In genomic region chr5:23015587-23016335, GRCm38 (mm10) we compare ENCODE assay signal across 22 mouse cellular contexts.
DNase-seq lines count a peak whose midpoint lies in the region; ATAC-seq and TF ChIP-seq lines count a peak whose summit lies in the region.
"Had no signal": no experiment of that assay in that cellular context is flagged by ENCODE, and none has a peak within 500 bp of the region (broad histone marks: within the 10 kb centered on the region; RNA-seq: fewer than 3 reads in every experiment).

No protein-coding gene starts in this region.

- TF ChIP-seq EP300 in lung, postnatal 0 days (IDR thresholded peaks at IDR 0.05) = peak; percentile 56; the same call in 1 of the 2 replicates

- no peak for ATAC-seq in heart, embryonic 11.5 days (replicated peaks; ENCODE audit: insufficient number of reproducible peaks, low FRiP score, low TSS enrichment)
- ATAC-seq in lung, postnatal 0 days = peak; percentile 56
- no peak for ATAC-seq in midbrain, embryonic 13.5 days
- ATAC-seq: activated CD4-positive, CD25-positive, alpha-beta regulatory T cell, adult 4 months; forebrain, embryonic 14.5 days; hindbrain, postnatal 0 days; intestine, embryonic 16.5 days; liver, embryonic 12.5 days had no signal

- H3K4me2 ChIP-seq in heart, embryonic 11.5 days = no peak overlapping the region
- no peak overlapping the region for H3K4me2 ChIP-seq in lung, postnatal 0 days (replicated peaks; ENCODE audit: low read depth, low read length)
- H3K4me2 ChIP-seq in midbrain, embryonic 13.5 days (replicated peaks) = no peak overlapping the region
- H3K4me2 ChIP-seq: embryonic facial prominence, embryonic 15.5 days; heart, embryonic 15.5 days; limb, embryonic 12.5 days; liver, embryonic 12.5 days had no signal

- 59% methylated on average over 8 of the region's 8 CpGs for WGBS in heart, embryonic 11.5 days (ENCODE audit: insufficient replicate concordance)
- WGBS in lung, postnatal 0 days = 45% methylated on average over 8 of the region's 8 CpGs
- 84% methylated on average over 8 of the region's 8 CpGs for WGBS in midbrain, embryonic 13.5 days

- H3K36me3 ChIP-seq in heart, embryonic 11.5 days (ENCODE audit: control insufficient read depth, insufficient read depth, low read length) = no peaks in the 10 kb centered on the region
- no peaks in the 10 kb centered on the region for H3K36me3 ChIP-seq in lung, postnatal 0 days (ENCODE audit: insufficient read depth, low read length)
- no peaks in the 10 kb centered on the region for H3K36me3 ChIP-seq in midbrain, embryonic 13.5 days
- H3K36me3 ChIP-seq: embryonic facial prominence, embryonic 15.5 days; heart, embryonic 15.5 days; limb, embryonic 12.5 days; liver, embryonic 12.5 days had no signal

- no peaks in the 10 kb centered on the region for H3K9me3 ChIP-seq in heart, embryonic 11.5 days (replicated peaks; ENCODE audit: control insufficient read depth, low read length)
- H3K9me3 ChIP-seq in lung, postnatal 0 days (ENCODE audit: low read length) = no peaks in the 10 kb centered on the region
- H3K9me3 ChIP-seq in midbrain, embryonic 13.5 days = no peaks in the 10 kb centered on the region
- H3K9me3 ChIP-seq: embryonic facial prominence, embryonic 15.5 days; heart, embryonic 15.5 days; limb, embryonic 12.5 days; liver, embryonic 12.5 days had no signal

- TF ChIP-seq CTCF in lung, postnatal 0 days (IDR thresholded peaks at IDR 0.05) = no peak

- no peaks in the 10 kb centered on the region for H3K4me1 ChIP-seq in heart, embryonic 11.5 days (ENCODE audit: control insufficient read depth, insufficient read depth, low read length)
- no peaks in the 10 kb centered on the region for H3K4me1 ChIP-seq in lung, postnatal 0 days (ENCODE audit: insufficient read depth, low read depth, low read length)
- no peaks in the 10 kb centered on the region for H3K4me1 ChIP-seq in midbrain, embryonic 13.5 days (replicated peaks)
- H3K4me1 ChIP-seq: embryonic facial prominence, embryonic 15.5 days; limb, embryonic 12.5 days; liver, embryonic 12.5 days had no signal

- no peaks in the 10 kb centered on the region for H3K27me3 ChIP-seq in heart, embryonic 11.5 days (ENCODE audit: control insufficient read depth, insufficient read depth, low read length)
- no peaks in the 10 kb centered on the region for H3K27me3 ChIP-seq in lung, postnatal 0 days (replicated peaks; ENCODE audit: insufficient read depth, low read length)
- no peaks in the 10 kb centered on the region for H3K27me3 ChIP-seq in midbrain, embryonic 13.5 days
- H3K27me3 ChIP-seq: embryonic facial prominence, embryonic 15.5 days; heart, embryonic 15.5 days; limb, embryonic 12.5 days; liver, embryonic 12.5 days had no signal

- DNase-seq in heart, adult 11 months = peak; percentile 98
- DNase-seq in lung, postnatal 0 days (ENCODE audit: low spot score) = peak; percentile 24
- no peak for DNase-seq in lung, postnatal 4 days
- peak; percentile 23 for DNase-seq in lung, postnatal 14 days
- DNase-seq in Muller cell, postnatal 12 days (ENCODE audit: inconsistent ontology term) = no peak
- DNase-seq: adrenal gland, adult 8-10 months; B cell, adult 2 months; cerebellum, adult 9-10 months; kidney, postnatal 25 days; layer of hippocampus, postnatal 36 days; midbrain, embryonic 14.5 days; right cerebral cortex, postnatal 25 days had no signal

- no peak overlapping the region for H3K4me3 ChIP-seq in heart, embryonic 11.5 days (ENCODE audit: low read depth, low read length)
- H3K4me3 ChIP-seq in lung, postnatal 0 days (ENCODE audit: low read depth, low read length) = no peak overlapping the region
- H3K4me3 ChIP-seq in midbrain, embryonic 13.5 days (replicated peaks) = no peak overlapping the region
- H3K4me3 ChIP-seq: embryonic facial prominence, embryonic 15.5 days; heart, embryonic 15.5 days; limb, embryonic 12.5 days; liver, embryonic 12.5 days had no signal

- no peak overlapping the region for H3K27ac ChIP-seq in heart, embryonic 11.5 days (ENCODE audit: low read depth, low read length)
- H3K27ac ChIP-seq in lung, postnatal 0 days (ENCODE audit: low read length) = 0 out of 2 replicates have a peak overlapping the region, but pooled peaks have one; percentile 32
- no peak overlapping the region for H3K27ac ChIP-seq in midbrain, embryonic 13.5 days
- H3K27ac ChIP-seq: embryonic facial prominence, embryonic 15.5 days; heart, embryonic 15.5 days; hindbrain, postnatal 0 days; limb, embryonic 12.5 days; liver, embryonic 12.5 days had no signal

- no peak overlapping the region for H3K9ac ChIP-seq in heart, embryonic 11.5 days (ENCODE audit: low read depth, low read length)
- no peak overlapping the region for H3K9ac ChIP-seq in lung, postnatal 0 days (replicated peaks; ENCODE audit: low read depth)
- H3K9ac ChIP-seq in midbrain, embryonic 13.5 days (replicated peaks) = no peak overlapping the region
- H3K9ac ChIP-seq: embryonic facial prominence, embryonic 15.5 days; heart, embryonic 15.5 days; limb, embryonic 12.5 days; liver, embryonic 12.5 days had no signal

Comparison
In these comparisons a context has a peak if more than half of its experiments do, and no peak if none do; other contexts are left out.
1. DNase-seq: peak in heart, adult 11 months (single experiment), lung, postnatal 0 days (single experiment) and lung, postnatal 14 days (single experiment); none in lung, postnatal 4 days (0 of 2) and Muller cell, postnatal 12 days (single experiment).